Mouse (Mus musculus): ENCODE measurements around the gene Dock2. TPM values are rescaled to one million over a fixed set of nuclear protein-coding genes. Genes with fewer than 3 reads are reported as not detected.

Gene Dock2
- total and polyA plus RNA-seq, 3 experiments = 79.6 to 151 (median 133) TPM

- no peak overlapping the region for H3K27ac ChIP-seq (ENCODE audit: insufficient read depth, low read depth)
- peak overlapping the region; percentile 57 for H3K4me2 ChIP-seq (ENCODE audit: insufficient read depth, low read depth, poor library complexity, severe bottlenecking)
- H3K4me3 ChIP-seq (replicated peaks in 1 of 3; ENCODE audit: low read depth in 2 of 3, low read length in 2 of 3, poor library complexity in 1 of 3) = peak overlapping the region; percentile 68 to 100 (median 76)
- in situ Hi-C loops (cut with MboI; ENCODE audit: low pct_ligation_motif_present, low pct_unique_long_range_greater_than_20kb, low sequenced_read_pairs) = loop anchor here (25.0 kb wide), 1 partner anchor 1005 kb away; the partner anchor contains the start of gene Rars
- H3K27me3 ChIP-seq (replicated peaks) = peaks cover 2% of the 10 kb centered on the region
- TF ChIP-seq SMC3 (IDR thresholded peaks at IDR 0.05; ENCODE audit: low read depth, low read length) (no peak), BHLHE40 (IDR thresholded peaks at IDR 0.05; ENCODE audit: low read depth, low read length) (0 out of 2 replicates have a peak, but pooled peaks have one; percentile 5)
- peaks cover 43% of the 10 kb centered on the region for H3K79me2 ChIP-seq (replicated peaks; ENCODE audit: control insufficient read depth, extremely low read depth, insufficient read depth, poor library complexity, severe bottlenecking)
- H3K9ac ChIP-seq (ENCODE audit: insufficient read depth, low read depth) = peak overlapping the region; percentile 65
- dilution Hi-C loops (cut with MboI; ENCODE audit: extremely low pct_ligation_motif_present, extremely low pct_unique_long_range_greater_than_20kb, low sequenced_read_pairs) = no loop called here
- no peak for DNase-seq (ENCODE audit: extremely low read depth)
- H3K36me3 ChIP-seq (replicated peaks in 1 of 2; ENCODE audit: control insufficient read depth in 1 of 2, insufficient read depth in 1 of 2, low read length in 1 of 2) = peaks cover 16 to 37% of the 10 kb centered on the region in 2 experiments
- peaks cover 2 to 36% of the 10 kb centered on the region in 2 experiments; a peak in 3 of 4 replicates for H3K4me1 ChIP-seq (ENCODE audit: control insufficient read depth in 1 of 2, insufficient read depth in 2 of 2)
- H3K9me3 ChIP-seq (replicated peaks; ENCODE audit: low read length) = no peaks in the 10 kb centered on the region
These were observed 49.0 kb upstream of the Dock2 start for GRCm38 (mm10) chr11:34832678-34833077.

DNA sequence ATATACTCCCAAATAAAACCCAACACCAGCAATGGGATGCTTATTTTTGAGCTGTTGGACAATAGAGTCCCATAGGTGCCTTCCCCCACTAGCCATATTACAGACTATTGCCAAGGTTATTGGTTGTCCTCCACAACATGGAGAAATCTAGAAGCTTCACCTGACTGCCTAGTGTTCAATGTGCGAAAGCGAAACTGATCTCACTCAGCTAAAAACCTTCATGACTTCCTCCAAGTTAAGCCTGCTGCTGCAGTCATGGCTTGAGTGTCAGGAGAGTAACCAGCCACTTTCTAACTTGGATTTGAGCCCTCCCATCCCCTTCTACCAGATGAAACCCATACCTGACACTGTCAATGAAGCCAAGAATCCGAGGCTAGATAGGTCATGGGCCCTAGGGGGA is 44.1 kb upstream of the Dock2 start:
- Histone ChIP-seq H3K27ac (ENCODE audit: insufficient read depth, low read depth) (peak overlapping the region; percentile 15; the same call in 1 of the 2 replicates), H3K27me3 (replicated peaks) (no peaks in the 10 kb centered on the region), H3K79me2 (replicated peaks; ENCODE audit: control insufficient read depth, extremely low read depth, insufficient read depth, poor library complexity, severe bottlenecking) (peaks cover 42% of the 10 kb centered on the region), H3K9ac (ENCODE audit: insufficient read depth, low read depth) (0 out of 2 replicates have a peak overlapping the region, but pooled peaks have one; percentile 23), H3K36me3 (replicated peaks in 1 of 2; ENCODE audit: control insufficient read depth in 1 of 2, insufficient read depth in 1 of 2, low read length in 1 of 2) (peaks cover 41 to 75% of the 10 kb centered on the region in 2 experiments), H3K4me3 (replicated peaks in 1 of 3; ENCODE audit: low read depth in 2 of 3, low read length in 2 of 3, poor library complexity in 1 of 3) (no peak overlapping the region), H3K9me3 (replicated peaks; ENCODE audit: low read length) (no peaks in the 10 kb centered on the region), H3K4me2 (ENCODE audit: insufficient read depth, low read depth, poor library complexity, severe bottlenecking) (peak overlapping the region; percentile 77), H3K4me1 (ENCODE audit: control insufficient read depth in 1 of 2, insufficient read depth in 2 of 2) (peaks cover 2 to 40% of the 10 kb centered on the region in 2 experiments; a peak in 3 of 4 replicates)
- in situ Hi-C loops (cut with MboI; ENCODE audit: low pct_ligation_motif_present, low pct_unique_long_range_greater_than_20kb, low sequenced_read_pairs) (loop anchor here (25.0 kb wide), 1 partner anchor 1009 kb away; the partner anchor contains the start of gene Rars), dilution Hi-C loops (cut with MboI; ENCODE audit: extremely low pct_ligation_motif_present, extremely low pct_unique_long_range_greater_than_20kb, low sequenced_read_pairs) (no loop called here)
- TF ChIP-seq CHD1 (IDR thresholded peaks at IDR 0.05; ENCODE audit: low read depth, low read length) (no peak), HCFC1 (IDR thresholded peaks at IDR 0.05; ENCODE audit: low read depth, low read length) (no peak), ZC3H11A (IDR thresholded peaks at IDR 0.05; ENCODE audit: low read depth, low read length) (no peak), KAT2A (IDR thresholded peaks at IDR 0.05; ENCODE audit: insufficient replicate concordance, low read length) (no peak), POLR2A (IDR thresholded peaks at IDR 0.05; ENCODE audit: low read depth, low read length) (no peak), GABPA (IDR thresholded peaks at IDR 0.05; ENCODE audit: insufficient replicate concordance, low read depth, low read length) (no peak)
- no peak for DNase-seq (ENCODE audit: extremely low read depth)

- no peak overlapping the region for H3K9ac ChIP-seq (ENCODE audit: insufficient read depth, low read depth)
- peaks cover 0 to 33% of the 10 kb centered on the region in 2 experiments; a peak in 2 of 4 replicates for H3K4me1 ChIP-seq (ENCODE audit: control insufficient read depth in 1 of 2, insufficient read depth in 2 of 2)
- no peaks in the 10 kb centered on the region for H3K27me3 ChIP-seq (replicated peaks)
- no peaks in the 10 kb centered on the region for H3K9me3 ChIP-seq (replicated peaks; ENCODE audit: low read length)
- no peak overlapping the region for H3K27ac ChIP-seq (ENCODE audit: insufficient read depth, low read depth)
- H3K79me2 ChIP-seq (replicated peaks; ENCODE audit: control insufficient read depth, extremely low read depth, insufficient read depth, poor library complexity, severe bottlenecking) = peaks cover 33% of the 10 kb centered on the region
- no peak overlapping the region for H3K4me3 ChIP-seq (replicated peaks in 1 of 3; ENCODE audit: low read depth in 2 of 3, low read length in 2 of 3, poor library complexity in 1 of 3)
- peak; percentile 40 for DNase-seq (ENCODE audit: extremely low read depth)
- dilution Hi-C loops (cut with MboI; ENCODE audit: extremely low pct_ligation_motif_present, extremely low pct_unique_long_range_greater_than_20kb, low sequenced_read_pairs) = no loop called here
- in situ Hi-C loops (cut with MboI; ENCODE audit: low pct_ligation_motif_present, low pct_unique_long_range_greater_than_20kb, low sequenced_read_pairs) = loop anchor here (25.0 kb wide), 1 partner anchor 1010 kb away; the partner anchor contains the start of gene Rars
- H3K4me2 ChIP-seq (ENCODE audit: insufficient read depth, low read depth, poor library complexity, severe bottlenecking) = no peak overlapping the region
- H3K36me3 ChIP-seq (replicated peaks in 1 of 2; ENCODE audit: control insufficient read depth in 1 of 2, insufficient read depth in 1 of 2, low read length in 1 of 2) = peaks cover 47 to 82% of the 10 kb centered on the region in 2 experiments
- TF ChIP-seq MAX (IDR thresholded peaks at IDR 0.05; ENCODE audit: low read length) = no peak
- no peak for TF ChIP-seq MYC (IDR thresholded peaks at IDR 0.05; ENCODE audit: low read depth, low read length)
- no peak for TF ChIP-seq USF2 (conservative IDR thresholded peaks at IDR 0.05; ENCODE audit: low read depth, low read length)
- TF ChIP-seq MAFK (IDR thresholded peaks at IDR 0.05; ENCODE audit: insufficient replicate concordance, low read length) = no peak
- peak; percentile 21; the same call in 1 of the 2 replicates for TF ChIP-seq EP300 (IDR thresholded peaks at IDR 0.05; ENCODE audit: low read length)
- no peak for TF ChIP-seq POLR2A (IDR thresholded peaks at IDR 0.05; ENCODE audit: low read depth, low read length)
- TF ChIP-seq CHD2 (IDR thresholded peaks at IDR 0.05; ENCODE audit: low read length) = no peak
- peak; percentile 26; the same call in 1 of the 2 replicates for TF ChIP-seq ETS1 (conservative IDR thresholded peaks at IDR 0.05; ENCODE audit: low read depth, low read length)
- TF ChIP-seq MXI1 (IDR thresholded peaks at IDR 0.05; ENCODE audit: low read depth, low read length) = no peak
- no peak for TF ChIP-seq KAT2A (IDR thresholded peaks at IDR 0.05; ENCODE audit: insufficient replicate concordance, low read length)
- no peak for TF ChIP-seq ZC3H11A (IDR thresholded peaks at IDR 0.05; ENCODE audit: low read depth, low read length)
- TF ChIP-seq NELFE (IDR thresholded peaks at IDR 0.05; ENCODE audit: low read depth, low read length) = no peak
- no peak for TF ChIP-seq MEF2A (IDR thresholded peaks at IDR 0.05; ENCODE audit: borderline replicate concordance, low read depth, low read length)
- TF ChIP-seq NRF1 (IDR thresholded peaks at IDR 0.05; ENCODE audit: low read depth, low read length) = no peak
- TF ChIP-seq RCOR1 (conservative IDR thresholded peaks at IDR 0.05; ENCODE audit: low read depth, low read length) = no peak
- peak; percentile 80 for TF ChIP-seq BHLHE40 (IDR thresholded peaks at IDR 0.05; ENCODE audit: low read depth, low read length)
- TF ChIP-seq ZNF384 (IDR thresholded peaks at IDR 0.05; ENCODE audit: low read depth, low read length) = no peak
- no peak for TF ChIP-seq CHD1 (IDR thresholded peaks at IDR 0.05; ENCODE audit: low read depth, low read length)
- TF ChIP-seq RAD21 (IDR thresholded peaks at IDR 0.05; ENCODE audit: low read depth, low read length) = no peak
- TF ChIP-seq SMC3 (IDR thresholded peaks at IDR 0.05; ENCODE audit: low read depth, low read length) = no peak
- TF ChIP-seq GABPA (IDR thresholded peaks at IDR 0.05; ENCODE audit: insufficient replicate concordance, low read depth, low read length) = no peak
- TF ChIP-seq USF1 (IDR thresholded peaks at IDR 0.05; ENCODE audit: low read depth, low read length) = no peak
- no peak for TF ChIP-seq ZMIZ1 (IDR thresholded peaks at IDR 0.05; ENCODE audit: low read depth, low read length)
These were observed 43.2 kb upstream of the Dock2 start for GRCm38 (mm10) chr11:34826940-34827339.
